Mouse (Mus musculus) forebrain, embryonic 16.5 days (tissue): ENCODE measurements around the gene Sorcs2. TPM values are rescaled to one million over a fixed set of nuclear protein-coding genes. Genes with fewer than 3 reads are reported as not detected.

Source experiments
- ATAC-seq: fragments of 200-750 bp; cut with Nextera tagmentation; 2 replicates; pipeline ENCODE4 v1.8.0; 2017; ENCODE audit warnings: mild to moderate bottlenecking, moderate library complexity
- H3K27ac ChIP-seq: fragments of 300-500 bp; sonication (generic); 2 replicates; pipeline ENCODE4 v1.5.1; 2014; ENCODE audit warnings: low read length, control low read depth
- H3K27me3 ChIP-seq: fragments of 300-500 bp; sonication (generic); replicated peaks from 2 replicates; pipeline ENCODE4 v1.6.1; 2014; ENCODE audit warnings: low read length; ENCODE audit not compliant: control insufficient read depth, insufficient read depth
- H3K36me3 ChIP-seq: fragments of 300-500 bp; sonication (generic); 2 replicates; pipeline ENCODE4 v1.6.1; 2014; ENCODE audit not compliant: control insufficient read depth, insufficient read depth
- H3K4me1 ChIP-seq: fragments of 300-500 bp; sonication (generic); replicated peaks from 2 replicates; pipeline ENCODE4 v1.6.1; 2014; ENCODE audit warnings: low read length; ENCODE audit not compliant: control insufficient read depth, insufficient read depth
- H3K4me2 ChIP-seq: fragments of 300-500 bp; sonication (generic); 2 replicates; pipeline ENCODE4 v1.6.1; 2014; ENCODE audit warnings: mild to moderate bottlenecking, low read length, control low read depth
- H3K4me3 ChIP-seq: fragments of 300-500 bp; sonication (generic); replicated peaks from 2 replicates; pipeline ENCODE4 v1.5.1; 2014; ENCODE audit warnings: mild to moderate bottlenecking, low read length, control low read depth
- H3K9ac ChIP-seq: fragments of 300-500 bp; sonication (generic); replicated peaks from 2 replicates; pipeline ENCODE4 v1.6.1; 2014; ENCODE audit warnings: low read depth, low read length, control low read depth
- H3K9me3 ChIP-seq: fragments of 300-500 bp; sonication (generic); 2 replicates; pipeline ENCODE4 v1.6.1; 2016; ENCODE audit warnings: low read length; ENCODE audit not compliant: control insufficient read depth
- WGBS: fragments of 180-500 bp; shearing (Covaris S2); extraction: QIAGEN DNeasy Blood & Tissue Kit; methylation state at CpG from one replicate; pipeline ENCODE4 v1.1.7; 2014; 5-methylcytosine and 5-hydroxymethylcytosine counted together
- polyA plus RNA-seq: library from polyadenylated mRNA; unstranded; fragments of >200 nt; fragmentation: Nextera tagmentation; extraction: Ambion mirVana; gene quantifications from 2 replicates; pipeline ENCODE4 v1.2.1, GENCODE M21; 2015

Gene Sorcs2
- polyA plus RNA-seq, 1 experiment from 2014 or later: 7.0 TPM

GRCm38 (mm10) chr5:36108339-36108887 lies 289.5 kb downstream of the Sorcs2 start:
- H3K27me3 ChIP-seq: no peaks in the 10 kb centered on the region
- H3K9me3 ChIP-seq: no peaks in the 10 kb centered on the region
- no peak overlapping the region for H3K27ac ChIP-seq
- H3K9ac ChIP-seq: no peak overlapping the region
- H3K4me2 ChIP-seq: no peak overlapping the region
- no peak overlapping the region for H3K4me3 ChIP-seq
- peaks cover 9% of the 10 kb centered on the region for H3K4me1 ChIP-seq
- ATAC-seq: no peak
- H3K36me3 ChIP-seq: no peaks in the 10 kb centered on the region
- 17% methylated on average over 4 of the region's 4 CpGs for WGBS

GRCm38 (mm10) chr5:36103483-36103882 lies 294.5 kb downstream of the Sorcs2 start:
- no peak overlapping the region for H3K27ac ChIP-seq
- H3K4me3 ChIP-seq: no peak overlapping the region
- no peaks in the 10 kb centered on the region for H3K36me3 ChIP-seq
- H3K9me3 ChIP-seq: no peaks in the 10 kb centered on the region
- 83% methylated on average over 2 of the region's 2 CpGs for WGBS
- H3K27me3 ChIP-seq: no peaks in the 10 kb centered on the region
- peaks cover 10% of the 10 kb centered on the region for H3K4me1 ChIP-seq
- H3K4me2 ChIP-seq: no peak overlapping the region
- ATAC-seq: no peak
- no peak overlapping the region for H3K9ac ChIP-seq

- Histone ChIP-seq H3K4me3 (no peak overlapping the region), H3K9me3 (no peaks in the 10 kb centered on the region), H3K9ac (no peak overlapping the region), H3K4me2 (no peak overlapping the region), H3K36me3 (no peaks in the 10 kb centered on the region), H3K27ac (no peak overlapping the region), H3K27me3 (no peaks in the 10 kb centered on the region), H3K4me1 (peaks cover 4% of the 10 kb centered on the region; the same call in 1 of the 2 replicates)
- ATAC-seq: no peak
- WGBS: 76% methylated on average over 10 of the region's 10 CpGs
These were observed 296.8 kb downstream of the Sorcs2 start for GRCm38 (mm10) chr5:36101129-36101528.

- H3K36me3 ChIP-seq: no peaks in the 10 kb centered on the region
- no peak overlapping the region for H3K4me3 ChIP-seq
- H3K9ac ChIP-seq: no peak overlapping the region
- H3K4me1 ChIP-seq: peaks cover 4% of the 10 kb centered on the region; the same call in 1 of the 2 replicates
- H3K27me3 ChIP-seq: no peaks in the 10 kb centered on the region
- no peak overlapping the region for H3K27ac ChIP-seq
- ATAC-seq: no peak
- H3K9me3 ChIP-seq: no peaks in the 10 kb centered on the region
- WGBS: 69% methylated on average over 3 of the region's 3 CpGs
- H3K4me2 ChIP-seq: no peak overlapping the region
These were observed 297.5 kb downstream of the Sorcs2 start for GRCm38 (mm10) chr5:36100488-36100887.

GRCm38 (mm10) chr5:36099662-36100061 lies 298.3 kb downstream of the Sorcs2 start:
- H3K9me3 ChIP-seq: no peaks in the 10 kb centered on the region
- H3K27ac ChIP-seq: no peak overlapping the region
- no peaks in the 10 kb centered on the region for H3K36me3 ChIP-seq
- H3K4me1 ChIP-seq: peaks cover 4% of the 10 kb centered on the region; the same call in 1 of the 2 replicates
- H3K27me3 ChIP-seq: no peaks in the 10 kb centered on the region
- no peak overlapping the region for H3K4me2 ChIP-seq
- H3K4me3 ChIP-seq: no peak overlapping the region
- WGBS: 55% methylated on average over 4 of the region's 4 CpGs
- no peak overlapping the region for H3K9ac ChIP-seq
- ATAC-seq: no peak

- Histone ChIP-seq H3K4me2 (no peak overlapping the region), H3K36me3 (no peaks in the 10 kb centered on the region), H3K27me3 (no peaks in the 10 kb centered on the region), H3K27ac (no peak overlapping the region), H3K4me3 (no peak overlapping the region), H3K9ac (no peak overlapping the region), H3K9me3 (no peaks in the 10 kb centered on the region), H3K4me1 (peaks cover 2% of the 10 kb centered on the region; the same call in 1 of the 2 replicates)
- no peak for ATAC-seq
- WGBS: 76% methylated on average over 8 of the region's 8 CpGs
These were observed 301.9 kb downstream of the Sorcs2 start for GRCm38 (mm10) chr5:36096046-36096445.

- H3K36me3 ChIP-seq: no peaks in the 10 kb centered on the region
- no peak overlapping the region for H3K4me2 ChIP-seq
- no peaks in the 10 kb centered on the region for H3K27me3 ChIP-seq
- no peaks in the 10 kb centered on the region for H3K9me3 ChIP-seq
- H3K4me1 ChIP-seq: no peaks in the 10 kb centered on the region
- H3K27ac ChIP-seq: no peak overlapping the region
- 88% methylated on average over 7 of the region's 7 CpGs for WGBS
- no peak overlapping the region for H3K4me3 ChIP-seq
- no peak for ATAC-seq
- no peak overlapping the region for H3K9ac ChIP-seq
These were observed 307.9 kb downstream of the Sorcs2 start for GRCm38 (mm10) chr5:36090036-36090435.

GRCm38 (mm10) chr5:36089243-36089642 lies 308.7 kb downstream of the Sorcs2 start:
- H3K36me3 ChIP-seq: no peaks in the 10 kb centered on the region
- no peaks in the 10 kb centered on the region for H3K27me3 ChIP-seq
- H3K9me3 ChIP-seq: no peaks in the 10 kb centered on the region
- H3K27ac ChIP-seq: no peak overlapping the region
- no peaks in the 10 kb centered on the region for H3K4me1 ChIP-seq
- no peak overlapping the region for H3K9ac ChIP-seq
- no peak for ATAC-seq
- WGBS: 92% methylated on average over 2 of the region's 2 CpGs
- H3K4me2 ChIP-seq: no peak overlapping the region
- H3K4me3 ChIP-seq: no peak overlapping the region

- WGBS: 76% methylated on average over 5 of the region's 5 CpGs
- Histone ChIP-seq H3K36me3 (no peaks in the 10 kb centered on the region), H3K27ac (no peak overlapping the region), H3K27me3 (no peaks in the 10 kb centered on the region), H3K4me2 (no peak overlapping the region), H3K9me3 (no peaks in the 10 kb centered on the region), H3K4me3 (no peak overlapping the region), H3K4me1 (peaks cover 11% of the 10 kb centered on the region), H3K9ac (no peak overlapping the region)
- ATAC-seq: no peak
These were observed 311.0 kb downstream of the Sorcs2 start for GRCm38 (mm10) chr5:36086931-36087330.

- Histone ChIP-seq H3K9ac (no peak overlapping the region), H3K36me3 (no peaks in the 10 kb centered on the region), H3K27ac (no peak overlapping the region), H3K4me2 (no peak overlapping the region), H3K4me3 (no peak overlapping the region), H3K4me1 (peaks cover 11% of the 10 kb centered on the region), H3K9me3 (no peaks in the 10 kb centered on the region), H3K27me3 (no peaks in the 10 kb centered on the region)
- 81% methylated on average over 4 of the region's 4 CpGs for WGBS
- ATAC-seq: no peak
These were observed 312.3 kb downstream of the Sorcs2 start for GRCm38 (mm10) chr5:36085621-36086020.
